Mouse (Mus musculus): Measurements from ENCODE around the gene Slc6a3. TPM values are rescaled to one million over a fixed set of nuclear protein-coding genes. Genes with fewer than 3 reads are reported as not detected.

The Slc6a3 gene
- polyA plus RNA-seq (2015; fragmentation: Nextera tagmentation; extraction: Ambion mirVana), result 0.17 TPM in 2 replicates

GRCm38 (mm10) chr13:73536403-73536821 lies at the start of gene Slc6a3:
Slc6a3 (plus strand) TSS chr13:73536747.

DNA sequence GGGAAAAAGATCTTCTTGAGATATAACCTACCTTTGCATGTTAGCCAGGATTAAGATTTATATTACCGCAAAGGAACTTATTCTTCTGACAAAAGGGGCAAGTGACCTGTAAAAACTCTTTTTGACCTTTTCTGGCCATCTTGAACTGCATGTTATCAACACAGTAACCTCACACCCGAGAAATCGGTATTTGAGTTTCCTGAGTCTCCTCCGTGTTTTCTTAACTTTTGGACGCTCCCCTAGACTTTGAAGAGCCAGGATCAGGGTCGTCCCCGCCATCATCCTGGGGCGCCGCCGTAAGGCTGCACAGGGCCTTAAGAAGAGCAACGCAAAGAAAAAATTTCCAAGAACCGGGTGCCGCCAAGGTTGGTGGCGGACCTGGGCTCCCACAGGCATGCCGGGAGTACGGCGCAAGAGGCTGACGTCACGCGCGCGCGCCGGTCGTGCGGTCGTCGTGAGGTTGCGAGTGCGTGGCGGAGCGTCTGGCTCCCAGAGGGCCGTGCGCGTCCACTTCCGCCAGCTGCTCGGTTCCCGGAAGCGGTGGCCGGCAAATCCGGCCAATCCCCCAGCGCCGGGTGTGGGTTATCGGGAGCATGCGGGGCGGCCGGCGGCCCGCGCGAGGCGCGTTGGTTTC lies 67.1 kb downstream of the Slc6a3 start, which contains the start of gene Clptm1l:
TSS of gene Clptm1l (plus strand) at position 485 of the 634 bp plus-strand sequence.

DNA sequence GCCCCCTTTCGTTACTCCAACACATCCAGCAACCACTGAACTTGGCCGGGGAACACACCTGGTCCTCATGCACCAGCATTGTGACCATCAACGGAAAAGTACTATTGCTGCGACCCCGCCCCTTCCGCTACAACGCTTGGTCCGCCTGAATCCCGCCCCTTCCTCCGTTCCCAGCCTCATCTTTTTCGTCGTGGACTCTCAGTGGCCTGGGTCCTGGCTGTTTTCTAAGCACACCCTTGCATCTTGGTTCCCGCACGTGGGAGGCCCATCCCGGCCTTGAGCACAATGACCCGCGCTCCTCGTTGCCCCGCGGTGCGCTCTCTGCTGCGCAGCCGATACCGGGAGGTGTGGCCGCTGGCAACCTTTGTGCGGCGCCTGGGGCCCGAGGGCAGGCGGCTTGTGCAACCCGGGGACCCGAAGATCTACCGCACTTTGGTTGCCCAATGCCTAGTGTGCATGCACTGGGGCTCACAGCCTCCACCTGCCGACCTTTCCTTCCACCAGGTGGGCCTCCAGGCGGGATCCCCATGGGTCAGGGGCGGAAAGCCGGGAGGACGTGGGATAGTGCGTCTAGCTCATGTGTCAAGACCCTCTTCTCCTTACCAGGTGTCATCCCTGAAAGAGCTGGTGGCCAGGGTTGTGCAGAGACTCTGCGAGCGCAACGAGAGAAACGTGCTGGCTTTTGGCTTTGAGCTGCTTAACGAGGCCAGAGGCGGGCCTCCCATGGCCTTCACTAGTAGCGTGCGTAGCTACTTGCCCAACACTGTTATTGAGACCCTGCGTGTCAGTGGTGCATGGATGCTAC lies 90.4 kb downstream of the Slc6a3 start, which contains the start of gene Tert:
TSS of gene Tert (plus strand) at position 167 of the 805 bp plus-strand sequence.

Other genes starting within 250 kb of the Slc6a3 start
- gene Mrpl36, start 208.2 kb upstream of the Slc6a3 start, polyA plus RNA-seq (2015; fragmentation: Nextera tagmentation; extraction: Ambion mirVana), result 80.9 and 92.0 TPM in 2 replicates
- 544 and 550 TPM in 2 replicates for gene Ndufs6, start 208.2 kb upstream of the Slc6a3 start, polyA plus RNA-seq (2015; fragmentation: Nextera tagmentation; extraction: Ambion mirVana)
- gene Lpcat1, start 69.5 kb upstream of the Slc6a3 start, polyA plus RNA-seq (2015; fragmentation: Nextera tagmentation; extraction: Ambion mirVana), result 70.0 and 73.0 TPM in 2 replicates
- gene Clptm1l, start 67.3 kb downstream of the Slc6a3 start, polyA plus RNA-seq (2015; fragmentation: Nextera tagmentation; extraction: Ambion mirVana), result 131 and 144 TPM in 2 replicates
- 3.0 and 4.0 TPM in 2 replicates for gene Tert, start 90.2 kb downstream of the Slc6a3 start, polyA plus RNA-seq (2015; fragmentation: Nextera tagmentation; extraction: Ambion mirVana)
- gene Slc6a18, start 141.3 kb downstream of the Slc6a3 start, polyA plus RNA-seq (2015; fragmentation: Nextera tagmentation; extraction: Ambion mirVana), result not detected in 2 replicates
- 0.23 and 0.68 TPM in 2 replicates for gene Slc6a19, start 168.1 kb downstream of the Slc6a3 start, polyA plus RNA-seq (2015; fragmentation: Nextera tagmentation; extraction: Ambion mirVana)
- gene Slc12a7, start 196.3 kb downstream of the Slc6a3 start, polyA plus RNA-seq (2015; fragmentation: Nextera tagmentation; extraction: Ambion mirVana), result 4.2 and 5.3 TPM in 2 replicates

All from neural tube, postnatal 0 days (tissue).